Mouse (Mus musculus) liver, postnatal 0 days (tissue): ENCODE measurements around the gene Rapgef2. TPM values are rescaled to one million over a fixed set of nuclear protein-coding genes. Genes with fewer than 3 reads are reported as not detected.
A peak's percentile ranks its signal among the peaks of the same experiment; 100 is the strongest.

Experiments used
- ATAC-seq: fragments of 200-750 bp; cut with Nextera tagmentation; 2 replicates; pipeline ENCODE4 v1.8.0; 2017; ENCODE audit warnings: mild to moderate bottlenecking, moderate library complexity
- DNase-seq: peaks from one replicate; pipeline ENCODE4 v3.0.0-alpha.2; 2016
- H3K27ac ChIP-seq: fragments of 300-500 bp; sonication (generic); 2 replicates; pipeline ENCODE4 v1.5.1; 2014; ENCODE audit warnings: antibody characterized with exemption, moderate library complexity, mild to moderate bottlenecking, low read depth
- H3K27me3 ChIP-seq: fragments of 300-500 bp; sonication (generic); 2 replicates; pipeline ENCODE4 v1.6.1; 2014; ENCODE audit warnings: low read length, control low read depth, mixed read lengths; ENCODE audit not compliant: insufficient read depth
- H3K36me3 ChIP-seq: fragments of 300-500 bp; sonication (generic); replicated peaks from 2 replicates; pipeline ENCODE4 v1.6.1; 2014; ENCODE audit warnings: mild to moderate bottlenecking, control low read depth, low read length, moderate library complexity, mixed read lengths; ENCODE audit not compliant: insufficient read depth
- H3K4me1 ChIP-seq: fragments of 300-500 bp; sonication (generic); 2 replicates; pipeline ENCODE4 v1.6.1; 2014; ENCODE audit warnings: antibody characterized with exemption, mild to moderate bottlenecking, control low read depth; ENCODE audit not compliant: insufficient read depth
- H3K4me2 ChIP-seq: fragments of 300-500 bp; sonication (generic); 2 replicates; pipeline ENCODE4 v1.6.1; 2014; ENCODE audit warnings: low read depth, mild to moderate bottlenecking, low read length, moderate library complexity, mixed read lengths
- H3K4me3 ChIP-seq: fragments of 300-500 bp; sonication (generic); 2 replicates; pipeline ENCODE4 v1.5.1; 2014; ENCODE audit warnings: low read depth, low read length
- H3K9ac ChIP-seq: fragments of 300-500 bp; sonication (generic); replicated peaks from 2 replicates; pipeline ENCODE4 v1.6.1; 2014; ENCODE audit warnings: mild to moderate bottlenecking, moderate library complexity
- H3K9me3 ChIP-seq: fragments of 300-500 bp; sonication (generic); 2 replicates; pipeline ENCODE4 v1.6.1; 2016; ENCODE audit warnings: mild to moderate bottlenecking, control low read depth, low read length, mixed read lengths
- CTCF ChIP-seq: sonication (generic); IDR thresholded peaks from 2 replicates; pipeline ENCODE4 v1.5.1; 2016; ENCODE audit warnings: antibody characterized with exemption, low read depth
- EP300 ChIP-seq: IDR thresholded peaks from 2 replicates; pipeline ENCODE4 v1.6.1; 2016; ENCODE audit warnings: antibody characterized with exemption, low read depth, mild to moderate bottlenecking
- WGBS: fragments of 180-500 bp; shearing (Covaris S2); extraction: QIAGEN DNeasy Blood & Tissue Kit; methylation state at CpG from one replicate; pipeline ENCODE4 v1.1.7; 2014; ENCODE audit not compliant: insufficient replicate concordance; 5-methylcytosine and 5-hydroxymethylcytosine counted together
- polyA plus RNA-seq: library from polyadenylated mRNA; unstranded; fragments of >200 nt; fragmentation: Nextera tagmentation; extraction: Ambion mirVana; gene quantifications from 2 replicates; pipeline ENCODE4 v1.2.1, GENCODE M21; 2015

The Rapgef2 gene
- polyA plus RNA-seq, 1 experiment from 2014 or later, result 1.8 TPM

- Histone ChIP-seq H3K36me3 (peaks cover 4% of the 10 kb centered on the region; the same call in 1 of the 2 replicates), H3K4me1 (peaks cover 11% of the 10 kb centered on the region), H3K4me2 (no peak overlapping the region), H3K27me3 (no peaks in the 10 kb centered on the region), H3K9me3 (no peaks in the 10 kb centered on the region), H3K4me3 (no peak overlapping the region), H3K27ac (no peak overlapping the region), H3K9ac (no peak overlapping the region)
- TF ChIP-seq CTCF (no peak), EP300 (no peak)
- WGBS, result 87% methylated on average over 2 of the region's 2 CpGs
- ATAC-seq (no peak), DNase-seq (no peak)
These were observed 118.7 kb downstream of the Rapgef2 start for GRCm38 (mm10) chr3:79167586-79167985.

GRCm38 (mm10) chr3:79161834-79162401 lies 124.4 kb downstream of the Rapgef2 start:
- peak overlapping the region; percentile 71 for H3K27ac ChIP-seq

GRCm38 (mm10) chr3:79161093-79161723 lies 125.1 kb downstream of the Rapgef2 start:
- Histone ChIP-seq H3K27ac (peak overlapping the region; percentile 71), H3K27me3 (no peaks in the 10 kb centered on the region), H3K9me3 (no peaks in the 10 kb centered on the region), H3K4me2 (peak overlapping the region; percentile 55), H3K9ac (peak overlapping the region; percentile 28; the same call in 1 of the 2 replicates), H3K4me1 (peaks cover 20% of the 10 kb centered on the region), H3K4me3 (0 out of 2 replicates have a peak overlapping the region, but pooled peaks have one; percentile 8), H3K36me3 (no peaks in the 10 kb centered on the region)
- ATAC-seq (peak; percentile 66), DNase-seq (no peak)
- WGBS, result 14% methylated on average over 6 of the region's 6 CpGs
- no peak for TF ChIP-seq EP300
- TF ChIP-seq CTCF, result no peak

More at GRCm38 (mm10) chr3:79161834-79162401, 124.4 kb downstream of the Rapgef2 start:
- Histone ChIP-seq H3K4me2 (peak overlapping the region; percentile 55), H3K36me3 (no peaks in the 10 kb centered on the region), H3K27me3 (no peaks in the 10 kb centered on the region), H3K4me3 (no peak overlapping the region), H3K9me3 (no peaks in the 10 kb centered on the region), H3K9ac (peak overlapping the region; percentile 28), H3K4me1 (peaks cover 20% of the 10 kb centered on the region)
- 25% methylated on average over 6 of the region's 6 CpGs for WGBS
- TF ChIP-seq CTCF (no peak), EP300 (no peak)
- ATAC-seq (peak; percentile 8; the same call in 1 of the 2 replicates), DNase-seq (no peak)

- peaks cover 20% of the 10 kb centered on the region for H3K4me1 ChIP-seq
- no peaks in the 10 kb centered on the region for H3K36me3 ChIP-seq
- no peak for DNase-seq
- H3K4me2 ChIP-seq, result no peak overlapping the region
- no peak overlapping the region for H3K27ac ChIP-seq
- no peaks in the 10 kb centered on the region for H3K27me3 ChIP-seq
- no peak overlapping the region for H3K4me3 ChIP-seq
- no peak for ATAC-seq
- TF ChIP-seq CTCF (no peak), EP300 (no peak)
- H3K9me3 ChIP-seq, result no peaks in the 10 kb centered on the region
- H3K9ac ChIP-seq, result no peak overlapping the region
These were observed 128.1 kb downstream of the Rapgef2 start for GRCm38 (mm10) chr3:79158254-79158653.

GRCm38 (mm10) chr3:79153039-79153487 lies 133.3 kb downstream of the Rapgef2 start:
- ATAC-seq (peak; percentile 77), DNase-seq (peak; percentile 51)
- 38% methylated on average over 5 of the region's 5 CpGs for WGBS
- H3K36me3 ChIP-seq, result no peaks in the 10 kb centered on the region
- 0 out of 2 replicates have a peak overlapping the region, but pooled peaks have one; percentile 1 for H3K9ac ChIP-seq
- H3K4me1 ChIP-seq, result no peaks in the 10 kb centered on the region
- no peaks in the 10 kb centered on the region for H3K27me3 ChIP-seq
- no peak overlapping the region for H3K4me3 ChIP-seq
- no peak for TF ChIP-seq CTCF
- peak; percentile 24; the same call in 1 of the 2 replicates for TF ChIP-seq EP300
- no peak overlapping the region; the same call in 1 of the 2 replicates for H3K4me2 ChIP-seq
- H3K27ac ChIP-seq, result peak overlapping the region; percentile 52
- H3K9me3 ChIP-seq, result no peaks in the 10 kb centered on the region

GRCm38 (mm10) chr3:79145407-79146055 lies 140.8 kb downstream of the Rapgef2 start:
- Histone ChIP-seq H3K4me3 (no peak overlapping the region), H3K4me1 (peaks cover 3% of the 10 kb centered on the region; the same call in 1 of the 2 replicates), H3K36me3 (no peaks in the 10 kb centered on the region), H3K27ac (no peak overlapping the region), H3K9me3 (no peaks in the 10 kb centered on the region), H3K9ac (no peak overlapping the region), H3K4me2 (no peak overlapping the region), H3K27me3 (no peaks in the 10 kb centered on the region)
- DNase-seq (no peak), ATAC-seq (no peak)
- 41% methylated on average over 10 of the region's 10 CpGs for WGBS
- TF ChIP-seq CTCF (no peak), EP300 (no peak)
